Mouse (Mus musculus) urinary bladder, adult 2 months (tissue): Measurements from ENCODE around the gene Hbq1a. TPM values are rescaled to one million over a fixed set of nuclear protein-coding genes. Genes with fewer than 3 reads are reported as not detected.
"Not testable (repeated sequence)": the region's sequence is repeated elsewhere in the genome, so short reads cannot be mapped to it uniquely, and the experiment has no call there.

Experiments used
- DNase-seq: peaks from one replicate; pipeline ENCODE4 v3.0.0; 2022; ENCODE audit warnings: low spot score
- polyA plus RNA-seq: library from polyadenylated mRNA; depleted of rRNA; stranded (reverse); fragments of >200 nt; gene quantifications from 2 replicates; pipeline ENCODE4 v1.2.3, GENCODE M21; 2012

The Hbq1a gene
- polyA plus RNA-seq, 1 experiment: not detected

DNA sequence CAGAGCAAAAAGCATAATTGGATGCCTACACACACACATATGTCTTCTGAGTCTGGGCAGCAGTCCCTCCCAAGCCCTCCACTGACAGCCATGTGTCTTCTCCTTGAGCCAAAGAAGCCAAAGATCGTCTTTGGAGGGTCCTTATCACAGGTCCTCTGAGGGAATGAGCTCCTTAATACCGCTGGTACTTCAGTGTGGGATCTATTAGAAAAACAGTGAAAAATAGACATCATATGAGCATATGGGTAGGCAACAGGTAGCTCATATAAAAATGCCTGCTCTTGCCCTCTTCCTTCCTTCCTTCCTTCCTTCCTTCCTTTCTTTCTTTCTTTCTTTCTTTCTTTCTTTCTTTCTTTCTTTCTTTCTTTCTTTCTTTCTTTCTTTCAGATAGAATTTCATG lies 15.3 kb upstream of the Hbq1a start:
- DNase-seq: not testable (repeated sequence)

DNA sequence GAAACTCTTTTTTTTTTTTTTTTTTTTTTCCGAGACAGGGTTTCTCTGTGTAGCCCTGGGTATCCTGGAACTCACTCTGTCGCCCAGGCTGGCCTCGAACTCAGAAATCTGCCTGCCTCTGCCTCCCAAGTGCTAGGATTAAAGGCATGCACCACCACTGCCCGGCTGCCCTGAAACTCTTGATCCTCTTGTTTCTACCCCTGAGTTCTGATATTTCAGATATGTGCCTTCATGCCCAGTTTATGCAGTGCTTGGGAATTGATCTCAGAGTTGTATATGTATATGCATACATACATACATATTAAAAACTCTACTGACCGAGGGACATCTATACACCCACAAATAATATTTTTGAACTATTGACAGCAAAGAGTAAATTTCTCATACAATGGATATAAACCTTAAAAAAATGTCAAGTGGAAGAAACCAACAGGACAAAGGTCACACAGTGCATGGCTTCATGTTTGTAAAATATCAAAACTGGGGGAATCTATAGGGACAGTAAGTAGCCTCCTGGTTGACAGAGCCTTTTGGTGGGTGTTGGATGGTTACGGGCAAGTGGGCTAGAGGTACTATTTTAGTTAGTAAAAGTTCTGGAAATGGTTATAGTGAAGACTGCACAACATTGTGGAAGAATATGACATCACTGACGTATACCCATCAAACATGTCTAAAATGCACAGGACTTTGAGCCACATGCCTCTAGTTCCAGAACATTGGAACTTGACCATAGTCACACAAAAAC lies 14.7 kb upstream of the Hbq1a start:
- no peak for DNase-seq

DNA sequence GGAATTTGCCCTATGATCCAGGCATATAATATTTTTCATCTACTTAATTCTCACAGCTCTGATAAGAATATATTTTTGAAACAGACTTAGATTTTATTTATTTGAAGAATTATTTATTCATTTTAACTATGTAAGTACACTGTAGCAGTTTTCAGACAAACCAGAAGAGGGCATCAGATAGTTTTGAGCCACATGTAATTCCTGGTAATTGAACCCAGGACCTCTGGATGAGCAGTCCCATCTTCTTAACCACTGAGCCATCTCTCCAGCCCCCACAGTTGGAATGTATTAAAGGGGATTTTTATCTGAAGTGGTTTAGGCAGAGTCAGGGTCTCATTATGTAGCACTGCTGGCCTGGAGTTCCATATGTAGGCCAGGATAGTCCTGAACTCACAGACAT lies 14.0 kb upstream of the Hbq1a start:
- DNase-seq: not testable (repeated sequence)

DNA sequence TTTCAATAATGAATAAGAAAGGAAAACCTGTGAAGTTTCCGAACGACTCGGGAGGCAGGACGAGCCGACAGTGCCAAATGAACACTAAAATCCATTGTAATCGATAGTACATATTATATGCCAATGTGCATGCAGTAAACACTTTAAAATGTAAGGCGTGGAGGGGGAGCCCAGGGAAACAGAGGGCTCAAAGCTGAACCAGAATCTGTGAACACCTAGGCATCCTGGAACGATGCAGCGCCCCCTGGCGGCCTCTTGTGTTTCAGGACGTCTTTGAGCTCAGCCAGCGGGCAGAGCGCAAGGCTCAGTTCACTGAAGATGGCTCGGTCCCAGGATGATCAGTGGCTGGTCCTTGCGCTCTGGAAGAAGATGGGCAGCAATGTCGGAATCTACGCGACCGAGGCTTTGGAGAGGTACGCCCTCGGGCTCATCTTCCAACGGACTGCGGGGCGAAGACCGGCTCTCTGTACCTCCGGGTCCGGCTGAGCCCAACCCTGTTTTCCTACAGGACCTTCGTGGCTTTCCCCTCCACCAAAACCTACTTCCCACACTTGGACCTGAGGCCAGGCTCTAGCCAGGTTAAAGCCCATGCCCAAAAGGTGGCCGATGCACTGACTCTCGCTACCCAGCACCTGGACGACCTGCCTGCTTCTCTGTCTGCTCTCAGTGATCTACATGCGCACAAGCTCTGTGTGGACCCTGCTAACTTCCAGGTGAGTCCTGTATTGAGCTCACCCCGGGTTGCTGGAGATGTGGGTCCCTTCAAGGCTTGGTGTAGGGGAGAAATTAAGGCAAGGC lies 13.0 kb upstream of the Hbq1a start, which contains the start of gene Hbq1b:
Gene Hbq1b (plus strand): TSS at position 271 of the 798 bp plus-strand sequence.
- peak; percentile 58 for DNase-seq

DNA sequence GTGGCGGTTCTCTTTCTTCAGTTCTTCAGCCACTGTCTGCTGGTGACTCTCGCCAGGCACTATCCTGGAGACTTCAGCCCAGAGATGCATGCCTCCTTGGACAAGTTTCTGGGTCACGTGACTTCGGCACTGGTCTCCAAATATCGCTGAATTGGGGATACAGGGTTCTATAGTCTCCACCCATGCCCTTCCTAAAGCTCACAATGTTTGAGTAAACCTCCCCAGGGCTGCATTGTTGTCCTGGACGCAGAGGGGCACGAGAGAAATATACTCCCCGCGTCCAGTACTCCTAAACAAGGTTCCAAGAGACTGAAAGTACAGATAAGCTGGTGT lies 12.4 kb upstream of the Hbq1a start:
- DNase-seq: no peak

DNA sequence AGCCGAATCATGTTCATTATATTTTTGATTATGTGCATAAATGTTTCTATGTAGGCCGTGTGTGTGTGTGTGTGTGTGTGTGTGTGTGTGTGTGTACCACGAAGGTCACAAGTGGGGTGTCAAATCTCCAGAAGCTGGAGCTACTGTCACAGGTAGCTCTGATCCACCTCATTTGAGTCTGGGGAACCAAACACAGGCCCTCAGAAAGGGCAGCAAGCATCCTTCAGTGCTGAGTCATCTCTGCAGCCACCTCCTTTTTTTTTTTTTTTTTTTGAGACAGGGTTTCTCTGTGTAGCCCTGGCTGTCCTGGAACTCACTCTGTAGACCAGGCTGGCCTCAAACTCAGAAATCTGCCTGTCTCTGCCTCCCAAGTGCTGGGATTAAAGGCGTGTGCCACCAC lies 7.0 kb upstream of the Hbq1a start:
- DNase-seq: not testable (repeated sequence)

DNA sequence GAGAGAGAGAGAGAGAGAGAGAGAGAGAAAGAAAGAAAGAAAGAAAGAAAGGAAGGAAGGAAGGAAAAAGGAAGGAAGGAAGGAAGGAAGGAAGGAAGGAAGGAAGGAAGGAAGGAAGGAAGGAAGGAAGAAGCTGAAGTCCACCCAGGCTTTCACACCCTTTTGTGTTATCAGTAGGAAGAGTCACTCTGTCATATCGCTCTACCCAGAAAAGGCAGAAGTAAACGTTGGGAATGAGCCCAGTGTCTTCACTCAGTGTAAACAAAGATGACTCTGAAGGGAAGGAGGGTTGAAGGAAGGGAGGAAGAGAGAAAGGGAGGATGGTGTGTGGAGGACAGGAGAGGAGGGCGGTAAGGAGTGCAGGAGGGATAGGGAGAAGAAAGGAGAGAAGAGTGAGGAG lies 6.4 kb upstream of the Hbq1a start:
- DNase-seq: not testable (repeated sequence)

DNA sequence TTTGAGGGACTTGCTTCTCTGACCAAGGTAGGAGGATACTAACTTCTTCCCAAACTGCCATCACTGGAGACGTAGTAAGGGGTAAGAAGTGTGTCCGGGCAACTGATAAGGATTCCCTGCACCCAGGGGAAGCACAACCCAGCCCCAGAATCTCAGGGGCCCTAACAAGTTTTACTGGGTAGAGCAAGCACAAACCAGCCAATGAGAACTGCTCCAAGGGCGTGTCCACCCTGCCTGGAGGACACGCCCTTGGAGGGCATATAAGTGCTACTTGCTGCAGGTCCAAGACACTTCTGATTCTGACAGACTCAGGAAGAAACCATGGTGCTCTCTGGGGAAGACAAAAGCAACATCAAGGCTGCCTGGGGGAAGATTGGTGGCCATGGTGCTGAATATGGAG lies 3.7 kb upstream of the Hbq1a start, which contains the start of gene Hba-a2:
Gene Hba-a2 (plus strand): TSS at position 287 of the 400 bp plus-strand sequence.
- DNase-seq: not testable (repeated sequence)

DNA sequence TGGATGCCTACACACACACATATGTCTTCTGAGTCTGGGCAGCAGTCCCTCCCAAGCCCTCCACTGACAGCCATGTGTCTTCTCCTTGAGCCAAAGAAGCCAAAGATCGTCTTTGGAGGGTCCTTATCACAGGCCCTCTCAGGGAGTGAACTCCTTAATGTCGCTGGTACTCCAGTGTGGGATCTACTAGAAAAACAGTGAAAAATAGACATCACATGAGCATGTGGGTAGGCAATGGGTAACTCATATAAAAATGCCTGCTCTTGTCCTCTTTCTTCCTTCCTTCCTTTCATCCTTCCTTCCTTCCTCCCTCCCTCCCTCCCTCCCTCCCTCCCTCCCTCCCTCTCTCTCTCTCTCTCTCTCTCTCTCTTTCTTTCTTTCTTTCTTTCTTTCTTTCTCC lies 2.5 kb upstream of the Hbq1a start:
- DNase-seq: not testable (repeated sequence)

DNA sequence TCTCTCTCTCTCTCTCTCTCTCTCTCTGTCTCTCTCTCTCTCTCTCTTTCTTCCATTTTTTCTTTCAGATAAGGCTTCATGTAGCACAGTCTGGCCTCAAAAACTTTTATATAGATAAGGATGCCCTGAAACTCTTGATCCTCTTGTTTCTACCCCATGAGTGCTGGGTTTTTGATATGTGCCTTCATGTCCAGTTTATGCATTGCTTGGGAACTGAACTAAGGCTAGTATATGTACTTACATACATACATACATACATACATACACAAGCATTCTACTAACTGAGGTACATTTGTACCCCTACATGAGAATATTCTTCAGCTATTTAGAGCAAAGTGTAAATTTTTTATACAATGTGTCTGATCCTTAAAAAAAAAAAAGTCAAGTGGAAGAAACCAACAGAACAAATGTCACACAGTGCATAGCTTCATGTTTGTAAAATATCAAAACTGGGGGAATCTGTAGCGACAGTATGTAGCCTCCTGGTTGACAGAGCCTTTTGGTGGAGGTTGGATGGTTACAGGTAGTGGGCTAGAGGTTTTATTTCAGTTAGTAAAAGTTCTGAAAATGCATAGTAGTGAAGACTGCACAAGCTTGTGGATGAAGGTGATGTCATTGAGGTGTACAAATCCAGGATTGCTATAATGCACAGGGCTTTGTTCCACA lies 1.9 kb upstream of the Hbq1a start:
- DNase-seq: no peak

DNA sequence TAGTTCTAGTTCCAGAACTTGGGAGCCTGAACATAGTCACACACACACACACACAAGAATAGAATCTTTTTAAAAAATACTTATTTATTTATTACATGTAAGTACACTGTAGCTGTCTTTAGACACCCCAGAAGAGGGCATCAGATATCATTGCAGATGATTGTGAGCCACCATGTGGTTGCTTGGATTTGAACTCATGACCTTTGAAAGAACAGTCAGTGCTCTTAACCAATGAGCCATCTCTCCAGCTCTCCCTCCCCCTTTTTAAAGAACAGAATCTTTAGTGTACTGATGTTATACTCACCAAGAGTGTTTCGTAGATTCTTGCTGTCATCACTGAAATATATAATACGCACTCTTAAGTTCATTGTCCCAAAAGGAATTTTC lies 1.3 kb upstream of the Hbq1a start:
- no peak for DNase-seq

DNA sequence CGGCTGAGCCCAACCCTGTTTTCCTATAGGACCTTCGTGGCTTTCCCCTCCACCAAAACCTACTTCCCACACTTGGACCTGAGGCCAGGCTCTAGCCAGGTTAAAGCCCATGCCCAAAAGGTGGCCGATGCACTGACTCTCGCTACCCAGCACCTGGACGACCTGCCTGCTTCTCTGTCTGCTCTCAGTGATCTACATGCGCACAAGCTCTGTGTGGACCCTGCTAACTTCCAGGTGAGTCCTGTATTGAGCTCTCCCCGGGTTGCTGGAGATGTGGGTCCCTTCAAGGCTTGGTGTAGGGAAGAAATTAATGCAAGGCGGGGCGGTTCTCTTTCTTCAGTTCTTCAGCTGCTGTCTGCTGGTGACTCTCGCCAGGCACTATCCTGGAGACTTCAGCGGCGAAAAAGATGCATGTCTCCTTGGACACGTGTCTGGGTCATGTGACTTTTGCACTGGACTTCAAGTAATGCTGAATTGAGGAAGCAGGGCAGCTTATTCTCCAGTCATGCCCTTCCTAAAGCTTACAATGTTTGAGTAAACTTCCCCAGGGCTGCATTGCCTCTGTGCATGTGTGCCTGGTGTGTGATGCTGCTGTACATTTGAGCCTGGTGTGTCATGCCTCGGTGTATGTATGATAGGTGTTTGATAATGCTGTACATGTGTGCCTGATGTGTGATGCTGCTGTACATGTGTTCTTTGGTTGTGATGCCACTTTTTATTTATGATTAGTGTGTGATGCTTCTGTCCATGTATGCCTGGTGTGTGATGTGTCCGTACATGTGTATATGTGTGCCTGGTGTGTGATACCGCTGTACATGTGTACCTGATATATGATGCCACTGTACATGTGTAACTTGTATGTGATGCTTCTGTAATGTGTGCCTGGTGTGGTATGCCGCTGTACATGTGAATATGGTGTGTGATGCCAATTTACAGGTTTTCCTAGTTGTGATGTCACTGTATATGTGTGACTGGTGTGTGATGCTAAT lies 704 bp downstream of the Hbq1a start:
- no peak for DNase-seq

DNA sequence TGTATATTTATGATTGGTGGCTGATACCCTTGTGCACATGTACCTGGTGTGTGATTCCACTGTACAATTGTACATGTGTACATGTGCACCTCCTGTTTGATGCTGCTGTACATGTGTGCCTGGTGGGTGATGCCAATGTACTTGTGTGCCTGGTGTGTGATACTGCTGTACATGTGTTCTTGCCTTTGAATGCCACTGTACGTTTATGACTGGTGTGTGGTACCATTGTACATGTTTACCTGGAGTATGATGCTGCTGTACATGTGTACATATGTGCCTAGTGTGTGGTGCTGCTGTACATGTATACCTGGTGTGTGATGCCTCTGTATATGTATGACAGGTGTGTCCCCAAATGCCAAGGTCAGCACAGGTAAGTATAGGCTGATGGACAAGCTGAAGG lies 1.6 kb downstream of the Hbq1a start:
- DNase-seq: no peak

DNA sequence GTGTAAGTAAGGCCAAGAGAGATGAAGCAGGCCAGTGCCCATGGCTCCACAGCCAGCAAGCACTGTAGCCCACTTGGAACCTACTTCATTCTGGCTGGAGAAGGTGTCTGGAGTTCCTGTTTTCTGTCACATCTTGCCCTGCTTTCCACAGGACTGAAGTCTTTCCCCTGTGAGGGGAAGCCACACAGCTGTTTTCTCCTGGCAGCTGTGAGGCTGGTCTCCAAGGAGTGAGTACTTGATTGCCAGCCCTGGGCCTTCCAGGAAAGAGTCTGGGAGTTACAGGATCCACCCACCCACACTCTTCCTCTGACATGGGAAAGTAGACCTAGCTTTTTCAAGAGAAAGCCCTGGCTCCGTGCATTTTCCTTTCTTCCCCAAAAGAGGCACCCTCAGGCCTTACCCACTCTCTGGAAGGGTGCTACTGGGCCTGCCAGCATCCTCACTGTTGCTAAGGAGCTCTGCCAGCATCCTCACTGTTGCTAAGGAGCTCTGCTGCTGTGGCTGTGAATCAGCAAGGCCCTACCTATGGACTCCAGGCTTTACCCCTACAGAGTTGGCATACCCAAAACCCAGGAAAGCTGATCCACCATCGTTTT lies 3.1 kb downstream of the Hbq1a start:
- DNase-seq: no peak

DNA sequence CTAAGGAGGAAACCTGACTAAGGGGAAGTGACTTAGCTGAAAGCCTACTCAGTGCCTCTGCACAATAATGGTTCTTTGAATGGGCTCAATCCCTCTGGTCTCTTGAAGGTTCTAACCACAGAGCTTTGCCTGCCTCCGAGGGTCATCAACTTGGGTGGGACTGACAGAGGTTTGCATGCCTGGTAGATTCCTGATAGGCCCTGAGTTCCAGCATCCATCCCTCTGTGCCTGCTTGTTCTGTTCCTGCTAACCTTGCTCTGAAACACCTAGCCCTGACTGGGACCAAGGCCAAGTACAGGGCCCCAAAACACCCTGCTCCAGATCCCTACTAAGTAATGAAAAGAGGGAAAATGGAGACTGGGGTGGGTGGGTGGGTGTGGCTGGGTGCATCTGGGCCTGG lies 3.6 kb downstream of the Hbq1a start:
- no peak for DNase-seq

DNA sequence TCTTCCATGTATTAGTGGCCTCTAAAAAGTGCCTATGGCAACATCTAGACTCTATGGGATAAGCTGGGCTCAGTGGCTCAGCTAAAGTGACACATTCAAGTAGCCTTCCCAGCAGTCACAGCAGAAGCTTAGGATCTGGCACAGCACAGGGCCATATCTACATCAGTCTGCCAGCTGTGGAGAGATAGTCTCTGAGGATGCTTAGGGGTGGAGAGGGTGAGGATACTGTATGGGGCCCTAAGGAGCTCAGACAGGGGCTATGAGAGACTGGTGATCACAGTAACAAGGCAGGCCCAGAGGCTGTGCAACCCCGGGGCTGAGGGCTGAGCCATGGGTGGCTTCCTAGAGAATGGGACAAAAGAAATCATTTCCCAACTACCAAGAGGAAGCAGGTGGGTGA lies 7.1 kb downstream of the Hbq1a start:
- no peak for DNase-seq

DNA sequence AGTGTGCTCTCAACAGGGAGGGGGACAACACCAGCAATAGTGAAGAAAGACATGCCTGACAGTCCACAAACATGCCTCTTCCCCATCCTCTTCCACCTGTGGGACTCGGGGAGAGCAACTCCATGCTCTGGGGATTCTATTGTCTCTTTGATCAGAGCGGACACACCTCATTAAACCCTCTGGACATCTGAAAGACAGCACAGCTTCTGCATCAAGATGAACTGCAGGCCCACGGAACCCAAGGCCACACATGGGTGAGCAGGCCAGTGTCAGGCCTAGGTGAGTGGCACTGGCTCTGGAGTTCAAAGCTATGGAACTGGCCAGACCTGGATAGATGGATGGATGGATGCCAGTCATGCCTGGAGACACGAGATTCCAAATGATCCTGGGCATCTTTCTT lies 9.6 kb downstream of the Hbq1a start:
- no peak for DNase-seq

DNA sequence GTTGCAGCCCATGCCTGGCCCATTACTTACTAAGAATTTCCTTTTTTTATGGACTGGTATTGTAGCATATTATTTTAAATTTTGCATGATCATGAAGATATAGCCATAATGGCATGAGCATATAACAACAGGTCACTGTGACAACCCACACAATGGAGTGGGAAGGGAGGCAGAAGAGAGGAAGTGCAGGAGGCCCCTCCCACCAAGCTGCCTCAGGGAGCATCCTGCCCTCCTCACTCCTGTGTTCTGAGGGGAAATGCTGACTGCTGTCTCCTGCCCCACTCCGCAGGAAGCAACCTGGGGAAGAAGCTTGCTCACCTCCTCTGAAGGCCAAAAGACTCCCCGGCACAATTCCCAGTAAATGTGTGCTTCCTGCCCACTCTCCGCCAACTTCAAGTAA lies 10.1 kb downstream of the Hbq1a start:
- no peak for DNase-seq

DNA sequence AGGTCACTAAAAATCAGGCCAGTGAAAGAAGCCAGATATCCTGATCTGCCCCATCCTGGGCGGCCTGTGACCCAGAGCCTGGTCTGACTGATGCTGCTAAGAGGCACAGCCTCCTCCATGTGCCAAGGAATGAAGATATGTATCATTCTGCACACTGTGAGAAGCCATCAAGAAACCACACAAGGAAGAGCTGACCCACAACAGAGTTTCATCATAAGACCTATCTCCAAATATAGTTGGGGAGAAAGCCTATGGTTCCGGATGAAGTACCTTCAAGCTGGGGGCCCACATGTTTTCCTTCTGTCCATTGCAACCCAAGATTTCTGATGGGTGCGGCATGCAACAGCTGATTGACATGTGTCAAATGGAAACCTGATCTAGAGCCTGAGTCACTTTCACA lies 16.1 kb downstream of the Hbq1a start:
- DNase-seq: no peak

DNA sequence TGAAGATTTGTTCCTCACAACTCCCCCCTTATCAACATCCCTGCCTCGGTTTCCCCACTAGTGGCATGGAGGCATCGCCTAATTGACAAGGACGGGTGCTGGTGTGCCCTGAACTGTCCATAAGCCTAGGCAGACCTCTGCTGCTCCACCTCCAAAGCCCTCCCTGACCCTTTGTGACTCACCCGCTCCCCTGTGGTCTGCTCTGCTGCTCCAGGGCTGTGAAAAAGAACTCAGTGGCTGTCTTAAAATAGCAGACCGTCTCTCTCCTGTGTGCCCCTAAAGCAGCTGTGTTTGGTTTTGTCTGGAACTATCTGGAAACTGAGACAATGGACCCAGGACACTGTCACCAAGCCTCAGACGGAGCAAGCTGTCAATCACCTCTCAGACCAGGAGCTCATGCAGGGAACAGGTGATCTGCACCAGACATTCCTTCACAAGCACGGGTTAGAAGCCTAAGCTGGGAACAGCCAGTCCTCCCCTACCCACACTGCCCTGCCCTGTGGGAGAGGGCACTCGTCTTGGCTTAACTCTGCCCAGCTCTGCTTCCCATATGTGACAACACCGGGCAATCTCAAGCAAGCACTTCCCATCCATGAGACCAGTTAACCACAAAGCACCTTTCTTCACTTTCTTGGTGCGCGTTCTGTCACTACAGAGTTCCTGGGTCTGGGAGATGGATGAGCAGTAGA lies 20.8 kb downstream of the Hbq1a start:
- DNase-seq: no peak

DNA sequence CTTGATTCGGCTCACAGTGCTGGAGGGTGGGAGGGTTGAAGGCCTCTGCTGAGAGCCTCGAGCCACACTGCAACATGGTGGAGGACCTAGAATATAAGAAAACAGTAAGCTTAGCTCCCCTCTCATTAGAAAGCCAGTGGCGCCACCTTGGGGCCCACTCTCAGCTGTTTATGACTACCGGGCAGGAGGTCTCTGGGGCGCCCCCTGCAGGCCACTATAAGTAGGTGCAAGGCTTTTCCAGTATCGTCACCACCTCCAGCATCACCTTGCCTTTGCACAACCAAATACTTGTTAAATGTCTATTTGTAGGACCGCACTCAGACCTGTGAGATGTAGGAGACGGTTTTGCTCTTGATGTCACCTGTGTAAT lies 21.3 kb downstream of the Hbq1a start:
- no peak for DNase-seq
